Mouse (Mus musculus): ENCODE measurements around the gene Fli1.
A peak's percentile ranks its signal among the peaks of the same experiment; 100 is the strongest.

The Fli1 gene

GRCm38 (mm10) chr9:32503995-32504451 lies 38.6 kb downstream of the Fli1 start:
- no peak for DNase-seq (ENCODE audit: low read depth in 1 of 2, low spot score in 2 of 2)

- DNase-seq (ENCODE audit: low read depth in 1 of 2, low spot score in 2 of 2), result no peak
Observed at GRCm38 (mm10) chr9:32503423-32503822, 39.2 kb downstream of the Fli1 start.

GRCm38 (mm10) chr9:32502256-32503010 lies 40.2 kb downstream of the Fli1 start:
- no peak for DNase-seq (ENCODE audit: low read depth in 1 of 2, low spot score in 2 of 2)

GRCm38 (mm10) chr9:32500886-32501285 lies 41.8 kb downstream of the Fli1 start:
- peak; percentile 68 to 80 for DNase-seq (ENCODE audit: low read depth in 1 of 2, low spot score in 2 of 2)

- no peak for DNase-seq (ENCODE audit: low read depth in 1 of 2, low spot score in 2 of 2)
Observed at GRCm38 (mm10) chr9:32500063-32500462, 42.6 kb downstream of the Fli1 start.

GRCm38 (mm10) chr9:32499469-32499868 lies 43.2 kb downstream of the Fli1 start:
- no peak for DNase-seq (ENCODE audit: low read depth in 1 of 2, low spot score in 2 of 2)

- DNase-seq (ENCODE audit: low read depth in 1 of 2, low spot score in 2 of 2), result no peak
Observed at GRCm38 (mm10) chr9:32495643-32495997, 47.0 kb downstream of the Fli1 start.

GRCm38 (mm10) chr9:32494891-32495642 lies 47.6 kb downstream of the Fli1 start:
- DNase-seq (ENCODE audit: low read depth in 1 of 2, low spot score in 2 of 2), result no peak

GRCm38 (mm10) chr9:32493588-32494423 lies 48.9 kb downstream of the Fli1 start:
- DNase-seq (ENCODE audit: low read depth in 1 of 2, low spot score in 2 of 2), result no peak

- DNase-seq (ENCODE audit: low read depth in 1 of 2, low spot score in 2 of 2), result no peak
Observed at GRCm38 (mm10) chr9:32492753-32493152, 49.9 kb downstream of the Fli1 start.

- no peak for DNase-seq (ENCODE audit: low read depth in 1 of 2, low spot score in 2 of 2)
Observed at GRCm38 (mm10) chr9:32491484-32491883, 51.2 kb downstream of the Fli1 start.

- DNase-seq (ENCODE audit: low read depth in 1 of 2, low spot score in 2 of 2), result no peak
Observed at GRCm38 (mm10) chr9:32489794-32490358, 52.8 kb downstream of the Fli1 start.

- DNase-seq (ENCODE audit: low read depth in 1 of 2, low spot score in 2 of 2), result no peak
Observed at GRCm38 (mm10) chr9:32489315-32489714, 53.3 kb downstream of the Fli1 start.

GRCm38 (mm10) chr9:32488627-32489026 lies 54.0 kb downstream of the Fli1 start:
- DNase-seq (ENCODE audit: low read depth in 1 of 2, low spot score in 2 of 2), result no peak

GRCm38 (mm10) chr9:32487823-32488222 lies 54.8 kb downstream of the Fli1 start:
- DNase-seq (ENCODE audit: low read depth in 1 of 2, low spot score in 2 of 2), result no peak

GRCm38 (mm10) chr9:32487401-32487800 lies 55.3 kb downstream of the Fli1 start:
- no peak for DNase-seq (ENCODE audit: low read depth in 1 of 2, low spot score in 2 of 2)

GRCm38 (mm10) chr9:32480418-32480817 lies 62.2 kb downstream of the Fli1 start:
- no peak for DNase-seq (ENCODE audit: low read depth in 1 of 2, low spot score in 2 of 2)

- DNase-seq (ENCODE audit: low read depth in 1 of 2, low spot score in 2 of 2), result no peak
Observed at GRCm38 (mm10) chr9:32478799-32479198, 63.9 kb downstream of the Fli1 start.

- no peak for DNase-seq (ENCODE audit: low read depth in 1 of 2, low spot score in 2 of 2)
Observed at GRCm38 (mm10) chr9:32478087-32478486, 64.6 kb downstream of the Fli1 start.

- no peak for DNase-seq (ENCODE audit: low read depth in 1 of 2, low spot score in 2 of 2)
Observed at GRCm38 (mm10) chr9:32476604-32477003, 66.1 kb downstream of the Fli1 start.
